Mouse (Mus musculus): ENCODE data around the gene Rpl6. TPM values are rescaled to one million over a fixed set of nuclear protein-coding genes. Genes with fewer than 3 reads are reported as not detected.

The Rpl6 gene
- polyA plus RNA-seq, 1 experiment from 2014 or later: 620 TPM

DNA sequence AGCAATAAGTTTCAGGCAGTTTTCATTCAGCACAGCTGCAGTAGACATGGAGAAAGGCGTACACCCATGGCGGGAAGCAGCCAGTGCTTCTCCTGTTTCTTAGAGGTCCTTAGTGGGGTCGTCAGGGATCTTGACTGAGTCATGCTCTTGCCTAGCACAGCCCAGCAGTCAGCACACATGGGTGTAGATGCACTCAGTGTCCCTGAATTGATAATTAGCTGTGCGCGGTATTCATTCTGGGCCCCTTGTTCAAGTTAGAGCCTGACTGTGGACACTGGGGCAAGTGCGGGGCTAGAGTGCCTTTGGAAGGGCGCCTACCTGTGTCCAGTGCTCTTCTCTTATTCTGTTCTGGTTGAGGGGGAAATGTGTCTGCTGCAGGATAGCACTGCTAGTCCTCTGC lies 40.9 kb downstream of the Rpl6 start:
- Histone ChIP-seq H3K9ac (ENCODE audit: low read length) (no peak overlapping the region), H3K4me1 (replicated peaks; ENCODE audit: control insufficient read depth, insufficient read depth, low read length) (no peaks in the 10 kb centered on the region), H3K27ac (ENCODE audit: low read depth, low read length) (no peak overlapping the region), H3K9me3 (ENCODE audit: control insufficient read depth, low read length) (no peaks in the 10 kb centered on the region), H3K4me2 (ENCODE audit: low read depth, low read length, severe bottlenecking) (no peak overlapping the region), H3K4me3 (ENCODE audit: low read depth, low read length) (no peak overlapping the region), H3K36me3 (ENCODE audit: control insufficient read depth, insufficient read depth, low read length) (no peaks in the 10 kb centered on the region), H3K27me3 (ENCODE audit: control insufficient read depth, insufficient read depth, low read length) (no peaks in the 10 kb centered on the region)
- ATAC-seq (replicated peaks; ENCODE audit: low FRiP score) (no peak), DNase-seq (ENCODE audit: low spot score) (no peak)
- WGBS: 88% methylated on average over 7 of the region's 7 CpGs

DNA sequence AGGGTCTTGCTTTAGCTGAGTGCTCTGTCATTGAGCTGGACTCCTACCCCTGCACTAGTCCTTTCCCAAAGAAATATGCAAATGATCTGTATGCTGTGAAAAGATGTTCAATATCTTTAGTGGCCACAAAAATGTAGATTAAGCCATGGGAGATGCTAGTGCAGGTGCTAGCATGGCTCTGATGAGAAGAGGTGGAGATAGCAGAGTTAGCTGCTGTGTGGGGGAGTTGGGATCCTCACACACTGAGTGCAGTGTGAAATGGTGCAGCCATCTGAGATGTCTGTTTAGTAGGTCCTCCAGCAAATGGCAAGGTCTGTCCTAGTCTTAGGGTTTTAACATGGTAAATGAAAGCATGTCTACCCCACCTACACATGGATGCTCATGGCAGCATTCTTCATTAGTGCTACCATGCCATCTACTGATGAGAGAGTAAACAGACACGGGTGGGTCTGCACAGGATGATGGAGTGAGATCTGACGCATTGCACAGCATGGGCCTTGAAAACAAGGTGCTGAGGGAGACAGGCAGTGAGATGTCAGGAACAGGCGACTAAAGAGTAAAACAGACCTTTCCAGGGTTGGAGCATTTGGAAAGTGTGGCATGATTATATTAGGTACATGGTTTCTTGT lies 44.6 kb downstream of the Rpl6 start:
- Histone ChIP-seq H3K9me3 (ENCODE audit: control insufficient read depth, low read length) (no peaks in the 10 kb centered on the region), H3K4me2 (ENCODE audit: low read depth, low read length, severe bottlenecking) (no peak overlapping the region), H3K27me3 (ENCODE audit: control insufficient read depth, insufficient read depth, low read length) (no peaks in the 10 kb centered on the region), H3K27ac (ENCODE audit: low read depth, low read length) (no peak overlapping the region), H3K9ac (ENCODE audit: low read length) (no peak overlapping the region), H3K36me3 (ENCODE audit: control insufficient read depth, insufficient read depth, low read length) (no peaks in the 10 kb centered on the region), H3K4me1 (replicated peaks; ENCODE audit: control insufficient read depth, insufficient read depth, low read length) (no peaks in the 10 kb centered on the region), H3K4me3 (ENCODE audit: low read depth, low read length) (no peak overlapping the region)
- WGBS: 86% methylated on average over 3 of the region's 3 CpGs
- DNase-seq (ENCODE audit: low spot score) (no peak), ATAC-seq (replicated peaks; ENCODE audit: low FRiP score) (no peak)

GRCm38 (mm10) chr5:121249693-121250092 lies 45.4 kb downstream of the Rpl6 start:
- Histone ChIP-seq H3K4me1 (replicated peaks; ENCODE audit: control insufficient read depth, insufficient read depth, low read length) (no peaks in the 10 kb centered on the region), H3K9me3 (ENCODE audit: control insufficient read depth, low read length) (no peaks in the 10 kb centered on the region), H3K4me2 (ENCODE audit: low read depth, low read length, severe bottlenecking) (no peak overlapping the region), H3K36me3 (ENCODE audit: control insufficient read depth, insufficient read depth, low read length) (no peaks in the 10 kb centered on the region), H3K4me3 (ENCODE audit: low read depth, low read length) (no peak overlapping the region), H3K9ac (ENCODE audit: low read length) (no peak overlapping the region), H3K27ac (ENCODE audit: low read depth, low read length) (no peak overlapping the region), H3K27me3 (ENCODE audit: control insufficient read depth, insufficient read depth, low read length) (no peaks in the 10 kb centered on the region)
- no peak for DNase-seq (ENCODE audit: low spot score)
- WGBS: 90% methylated on average over 3 of the region's 3 CpGs
- ATAC-seq (replicated peaks; ENCODE audit: low FRiP score): no peak

DNA sequence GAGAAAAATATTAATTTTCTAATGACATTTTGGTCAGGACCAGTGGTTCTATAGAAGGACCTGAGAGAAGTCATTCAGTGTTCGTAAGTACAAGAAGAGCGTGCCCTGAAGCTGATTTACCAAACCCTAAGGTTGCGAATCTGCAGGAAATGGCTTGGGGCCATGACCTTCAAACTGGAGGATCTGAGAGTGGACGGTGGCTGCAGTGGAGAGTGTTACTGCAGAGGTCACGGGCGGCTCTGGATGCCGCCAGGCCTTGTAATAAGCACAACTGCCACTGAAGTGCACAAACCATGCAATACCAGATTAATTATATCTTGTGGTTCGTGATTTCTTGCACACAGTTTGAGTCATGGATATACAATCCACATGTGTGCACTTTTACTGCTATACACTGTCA lies 47.5 kb downstream of the Rpl6 start:
- no peaks in the 10 kb centered on the region for H3K36me3 ChIP-seq (ENCODE audit: control insufficient read depth, insufficient read depth, low read length)
- H3K4me1 ChIP-seq (replicated peaks; ENCODE audit: control insufficient read depth, insufficient read depth, low read length): no peaks in the 10 kb centered on the region
- no peak overlapping the region for H3K4me3 ChIP-seq (ENCODE audit: low read depth, low read length)
- DNase-seq (ENCODE audit: low spot score) (no peak), ATAC-seq (replicated peaks; ENCODE audit: low FRiP score) (no peak)
- H3K4me2 ChIP-seq (ENCODE audit: low read depth, low read length, severe bottlenecking): no peak overlapping the region
- no peaks in the 10 kb centered on the region for H3K27me3 ChIP-seq (ENCODE audit: control insufficient read depth, insufficient read depth, low read length)
- WGBS: 85% methylated on average over 8 of the region's 8 CpGs
- no peak overlapping the region for H3K9ac ChIP-seq (ENCODE audit: low read length)
- no peak overlapping the region for H3K27ac ChIP-seq (ENCODE audit: low read depth, low read length)
- no peaks in the 10 kb centered on the region for H3K9me3 ChIP-seq (ENCODE audit: control insufficient read depth, low read length)

DNA sequence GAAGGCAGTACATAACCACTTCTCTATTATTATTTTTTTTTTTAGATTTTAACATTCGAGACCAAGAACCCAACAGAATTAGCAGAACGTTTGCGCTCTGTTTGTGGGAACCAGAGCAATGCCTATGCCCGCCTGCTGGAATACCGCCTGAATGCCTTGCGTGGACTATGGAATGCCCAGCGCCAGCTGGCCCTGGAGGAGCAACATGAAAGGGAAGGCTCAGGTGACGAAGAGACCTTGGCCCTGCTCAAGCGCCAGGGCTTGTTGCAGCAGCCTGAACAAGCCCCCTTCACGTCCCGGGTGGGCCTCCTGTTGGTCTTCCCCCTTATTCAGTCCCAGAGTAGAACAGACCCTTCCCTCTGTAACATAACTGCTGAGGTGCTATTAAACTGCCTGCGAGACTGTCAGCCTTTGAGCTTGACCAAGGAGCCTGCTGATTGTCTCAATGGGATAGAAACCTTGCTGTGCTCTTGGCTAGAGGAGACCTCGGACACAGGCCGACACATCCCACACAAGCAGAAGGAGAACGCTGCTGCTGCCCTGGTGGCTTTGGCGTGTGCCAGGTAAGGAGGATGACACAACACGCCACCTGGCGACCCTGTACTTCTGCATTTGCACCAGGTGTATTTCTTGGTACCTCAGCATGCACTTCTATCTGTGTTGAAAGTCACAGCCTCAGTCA lies 49.7 kb downstream of the Rpl6 start:
- Histone ChIP-seq H3K27me3 (ENCODE audit: control insufficient read depth, insufficient read depth, low read length) (no peaks in the 10 kb centered on the region), H3K27ac (ENCODE audit: low read depth, low read length) (no peak overlapping the region), H3K9ac (ENCODE audit: low read length) (no peak overlapping the region), H3K9me3 (ENCODE audit: control insufficient read depth, low read length) (no peaks in the 10 kb centered on the region), H3K36me3 (ENCODE audit: control insufficient read depth, insufficient read depth, low read length) (no peaks in the 10 kb centered on the region), H3K4me2 (ENCODE audit: low read depth, low read length, severe bottlenecking) (no peak overlapping the region), H3K4me1 (replicated peaks; ENCODE audit: control insufficient read depth, insufficient read depth, low read length) (no peaks in the 10 kb centered on the region), H3K4me3 (ENCODE audit: low read depth, low read length) (no peak overlapping the region)
- ATAC-seq (replicated peaks; ENCODE audit: low FRiP score) (no peak), DNase-seq (ENCODE audit: low spot score) (no peak)
- WGBS: 95% methylated on average over 18 of the region's 18 CpGs

GRCm38 (mm10) chr5:121254977-121255376 lies 50.7 kb downstream of the Rpl6 start:
- H3K27ac ChIP-seq (ENCODE audit: low read depth, low read length): no peak overlapping the region

More at GRCm38 (mm10) chr5:121254977-121255376, 50.7 kb downstream of the Rpl6 start:
- 90% methylated on average over 7 of the region's 7 CpGs for WGBS
- Histone ChIP-seq H3K36me3 (ENCODE audit: control insufficient read depth, insufficient read depth, low read length) (no peaks in the 10 kb centered on the region), H3K9me3 (ENCODE audit: control insufficient read depth, low read length) (no peaks in the 10 kb centered on the region), H3K27me3 (ENCODE audit: control insufficient read depth, insufficient read depth, low read length) (no peaks in the 10 kb centered on the region), H3K4me1 (replicated peaks; ENCODE audit: control insufficient read depth, insufficient read depth, low read length) (no peaks in the 10 kb centered on the region), H3K4me2 (ENCODE audit: low read depth, low read length, severe bottlenecking) (no peak overlapping the region), H3K4me3 (ENCODE audit: low read depth, low read length) (no peak overlapping the region), H3K9ac (ENCODE audit: low read length) (no peak overlapping the region)
- ATAC-seq (replicated peaks; ENCODE audit: low FRiP score): no peak
- no peak for DNase-seq (ENCODE audit: low spot score)

Other genes starting within 250 kb of the Rpl6 start
- gene Rph3a, start 194.4 kb upstream of the Rpl6 start, polyA plus RNA-seq (2014; fragmentation: Nextera tagmentation; extraction: Ambion mirVana): 2.1 and 2.2 TPM in 2 replicates
- gene Ptpn11, start 13.1 kb upstream of the Rpl6 start, polyA plus RNA-seq (2014; fragmentation: Nextera tagmentation; extraction: Ambion mirVana): 27.4 and 28.6 TPM in 2 replicates
- gene Hectd4, start 15.7 kb downstream of the Rpl6 start, polyA plus RNA-seq (2014; fragmentation: Nextera tagmentation; extraction: Ambion mirVana): 11.5 and 13.4 TPM in 2 replicates
- gene Trafd1, start 181.2 kb downstream of the Rpl6 start, polyA plus RNA-seq (2014; fragmentation: Nextera tagmentation; extraction: Ambion mirVana): 78.5 and 84.6 TPM in 2 replicates
- 53.2 and 53.4 TPM in 2 replicates for gene Naa25, start 193.5 kb downstream of the Rpl6 start, polyA plus RNA-seq (2014; fragmentation: Nextera tagmentation; extraction: Ambion mirVana)
- gene Tmem116, start 247.4 kb downstream of the Rpl6 start, polyA plus RNA-seq (2014; fragmentation: Nextera tagmentation; extraction: Ambion mirVana): 1.4 and 1.9 TPM in 2 replicates
- 119 and 127 TPM in 2 replicates for gene Erp29, start 248.0 kb downstream of the Rpl6 start, polyA plus RNA-seq (2014; fragmentation: Nextera tagmentation; extraction: Ambion mirVana)

Data from forebrain, embryonic 11.5 days (tissue).